Mouse (Mus musculus): ENCODE data around the gene Msl2. TPM values are rescaled to one million over a fixed set of nuclear protein-coding genes. Genes with fewer than 3 reads are reported as not detected.

Gene Msl2
- polyA plus RNA-seq, 1 experiment: 8.6 TPM

GRCm38 (mm10) chr9:101045710-101046338, 28.1 kb upstream of the Msl2 start:
- H3ac ChIP-seq (ENCODE audit: control insufficient read depth, insufficient read length): no peak overlapping the region
- no peak for TF ChIP-seq USF1 (IDR thresholded peaks at IDR 0.05; ENCODE audit: low read depth)
- no peaks in the 10 kb centered on the region for H3K36me3 ChIP-seq (ENCODE audit: control insufficient read depth, insufficient read depth)
- no peak overlapping the region for H3K4me3 ChIP-seq
- no peaks in the 10 kb centered on the region for H3K27me3 ChIP-seq (ENCODE audit: control insufficient read depth, insufficient read depth, insufficient read length)
- H3K79me2 ChIP-seq (ENCODE audit: control insufficient read depth, insufficient read depth): no peaks in the 10 kb centered on the region
- no peak overlapping the region for H3K4me2 ChIP-seq (ENCODE audit: low read depth)

- H3K36me3 ChIP-seq (ENCODE audit: control insufficient read depth, insufficient read depth): no peaks in the 10 kb centered on the region
- no peak overlapping the region for H3K4me2 ChIP-seq (ENCODE audit: low read depth)
- TF ChIP-seq REST (IDR thresholded peaks at IDR 0.05; ENCODE audit: insufficient read depth, insufficient read length) (no peak), CEBPB (IDR thresholded peaks at IDR 0.05; ENCODE audit: insufficient read depth, poor library complexity, severe bottlenecking) (no peak), E2F4 (IDR thresholded peaks at IDR 0.05; ENCODE audit: insufficient read depth) (no peak), MYOG (IDR thresholded peaks at IDR 0.05; ENCODE audit: control insufficient read depth in 1 of 3, insufficient read depth in 1 of 3, insufficient read length in 2 of 3, low read depth in 2 of 3) (no peak)
- no peaks in the 10 kb centered on the region for H3K27me3 ChIP-seq (ENCODE audit: control insufficient read depth, insufficient read depth, insufficient read length)
- no peak overlapping the region for H3ac ChIP-seq (ENCODE audit: control insufficient read depth, insufficient read length)
- no peaks in the 10 kb centered on the region for H3K79me2 ChIP-seq (ENCODE audit: control insufficient read depth, insufficient read depth)
- no peak overlapping the region for H3K4me3 ChIP-seq
Measured at GRCm38 (mm10) chr9:101052007-101052406, 21.9 kb upstream of the Msl2 start.

GRCm38 (mm10) chr9:101052691-101053090, 21.2 kb upstream of the Msl2 start:
- Histone ChIP-seq H3K79me2 (ENCODE audit: control insufficient read depth, insufficient read depth) (no peaks in the 10 kb centered on the region), H3ac (ENCODE audit: control insufficient read depth, insufficient read length) (no peak overlapping the region), H3K27me3 (ENCODE audit: control insufficient read depth, insufficient read depth, insufficient read length) (no peaks in the 10 kb centered on the region), H3K4me2 (ENCODE audit: low read depth) (no peak overlapping the region), H3K36me3 (ENCODE audit: control insufficient read depth, insufficient read depth) (no peaks in the 10 kb centered on the region), H3K4me3 (no peak overlapping the region)
- TF ChIP-seq MYOD1 (IDR thresholded peaks at IDR 0.05; ENCODE audit: control insufficient read depth in 1 of 3, insufficient read length in 2 of 3, low read depth in 2 of 3) (no peak), POLR2A (IDR thresholded peaks at IDR 0.05; ENCODE audit: insufficient read length, low read depth) (no peak), CEBPB (IDR thresholded peaks at IDR 0.05; ENCODE audit: insufficient read depth, poor library complexity, severe bottlenecking) (no peak), SRF (IDR thresholded peaks at IDR 0.05; ENCODE audit: control insufficient read depth, insufficient read length, low read depth) (no peak), TCF12 (IDR thresholded peaks at IDR 0.05; ENCODE audit: insufficient read depth, poor library complexity, severe bottlenecking) (no peak), MYOG (IDR thresholded peaks at IDR 0.05; ENCODE audit: control insufficient read depth in 1 of 3, insufficient read depth in 1 of 3, insufficient read length in 2 of 3, low read depth in 2 of 3) (no peak), MAX (IDR thresholded peaks at IDR 0.05; ENCODE audit: low read depth) (no peak), E2F4 (IDR thresholded peaks at IDR 0.05; ENCODE audit: insufficient read depth) (no peak), POLR2AphosphoS2 (IDR thresholded peaks at IDR 0.05; ENCODE audit: insufficient read length, low read depth) (no peak), REST (IDR thresholded peaks at IDR 0.05; ENCODE audit: insufficient read depth, insufficient read length) (no peak), TCF3 (IDR thresholded peaks at IDR 0.05; ENCODE audit: insufficient read length, low read depth) (no peak), USF1 (IDR thresholded peaks at IDR 0.05; ENCODE audit: low read depth) (no peak)

GRCm38 (mm10) chr9:101053279-101053678, 20.6 kb upstream of the Msl2 start:
- Histone ChIP-seq H3K4me3 (no peak overlapping the region), H3K36me3 (ENCODE audit: control insufficient read depth, insufficient read depth) (no peaks in the 10 kb centered on the region), H3ac (ENCODE audit: control insufficient read depth, insufficient read length) (no peak overlapping the region), H3K4me2 (ENCODE audit: low read depth) (no peak overlapping the region), H3K79me2 (ENCODE audit: control insufficient read depth, insufficient read depth) (no peaks in the 10 kb centered on the region), H3K27me3 (ENCODE audit: control insufficient read depth, insufficient read depth, insufficient read length) (no peaks in the 10 kb centered on the region)
- no peak for TF ChIP-seq SRF (IDR thresholded peaks at IDR 0.05; ENCODE audit: control insufficient read depth, insufficient read length, low read depth)
- no peak for TF ChIP-seq POLR2A (IDR thresholded peaks at IDR 0.05; ENCODE audit: insufficient read length, low read depth)

GRCm38 (mm10) chr9:101057156-101057555, 16.7 kb upstream of the Msl2 start:
- no peaks in the 10 kb centered on the region for H3K36me3 ChIP-seq (ENCODE audit: control insufficient read depth, insufficient read depth)
- H3K4me3 ChIP-seq: no peak overlapping the region
- no peaks in the 10 kb centered on the region for H3K27me3 ChIP-seq (ENCODE audit: control insufficient read depth, insufficient read depth, insufficient read length)
- TF ChIP-seq MAX (IDR thresholded peaks at IDR 0.05; ENCODE audit: low read depth): no peak
- TF ChIP-seq E2F4 (IDR thresholded peaks at IDR 0.05; ENCODE audit: insufficient read depth): no peak
- TF ChIP-seq USF1 (IDR thresholded peaks at IDR 0.05; ENCODE audit: low read depth): no peak
- TF ChIP-seq POLR2AphosphoS2 (IDR thresholded peaks at IDR 0.05; ENCODE audit: insufficient read length, low read depth): no peak
- no peak for TF ChIP-seq REST (IDR thresholded peaks at IDR 0.05; ENCODE audit: insufficient read depth, insufficient read length)
- no peak for TF ChIP-seq MYOD1 (IDR thresholded peaks at IDR 0.05; ENCODE audit: control insufficient read depth in 1 of 3, insufficient read length in 2 of 3, low read depth in 2 of 3)
- no peak for TF ChIP-seq MYOG (IDR thresholded peaks at IDR 0.05; ENCODE audit: control insufficient read depth in 1 of 3, insufficient read depth in 1 of 3, insufficient read length in 2 of 3, low read depth in 2 of 3)
- no peak for TF ChIP-seq TCF12 (IDR thresholded peaks at IDR 0.05; ENCODE audit: insufficient read depth, poor library complexity, severe bottlenecking)
- TF ChIP-seq CEBPB (IDR thresholded peaks at IDR 0.05; ENCODE audit: insufficient read depth, poor library complexity, severe bottlenecking): no peak
- TF ChIP-seq POLR2A (IDR thresholded peaks at IDR 0.05; ENCODE audit: insufficient read length, low read depth): no peak
- TF ChIP-seq TCF3 (IDR thresholded peaks at IDR 0.05; ENCODE audit: insufficient read length, low read depth): no peak
- TF ChIP-seq SRF (IDR thresholded peaks at IDR 0.05; ENCODE audit: control insufficient read depth, insufficient read length, low read depth): no peak
- H3ac ChIP-seq (ENCODE audit: control insufficient read depth, insufficient read length): no peak overlapping the region
- H3K79me2 ChIP-seq (ENCODE audit: control insufficient read depth, insufficient read depth): no peaks in the 10 kb centered on the region
- H3K4me2 ChIP-seq (ENCODE audit: low read depth): no peak overlapping the region

Data from myocyte (in vitro differentiated cells).